Mouse (Mus musculus) kidney, embryonic 16.5 days (tissue): ENCODE data around the gene Ftsj1. TPM values are rescaled to one million over a fixed set of nuclear protein-coding genes. Genes with fewer than 3 reads are reported as not detected.

ENCODE experiments used
- ATAC-seq: fragments of 200-750 bp; cut with Nextera tagmentation; 2 replicates; pipeline ENCODE4 v1.8.0; 2017; ENCODE audit warnings: moderate TSS enrichment; ENCODE audit not compliant: low FRiP score, low TSS enrichment
- H3K27ac ChIP-seq: fragments of 300-500 bp; sonication (generic); 2 replicates; pipeline ENCODE4 v1.5.1; 2014; ENCODE audit warnings: low read length
- H3K27me3 ChIP-seq: fragments of 300-500 bp; sonication (generic); 2 replicates; pipeline ENCODE4 v1.6.1; 2014; ENCODE audit warnings: low read length, control low read depth, mixed read lengths; ENCODE audit not compliant: insufficient read depth
- H3K36me3 ChIP-seq: fragments of 300-500 bp; sonication (generic); 2 replicates; pipeline ENCODE4 v1.6.1; 2014; ENCODE audit warnings: low read length, control low read depth, mixed read lengths; ENCODE audit not compliant: insufficient read depth
- H3K4me1 ChIP-seq: fragments of 300-500 bp; sonication (generic); 2 replicates; pipeline ENCODE4 v1.6.1; 2014; ENCODE audit warnings: low read length, control low read depth, mixed read lengths; ENCODE audit not compliant: insufficient read depth
- H3K4me2 ChIP-seq: fragments of 300-500 bp; sonication (generic); replicated peaks from 2 replicates; pipeline ENCODE4 v1.6.1; 2014; ENCODE audit warnings: low read depth, low read length
- H3K4me3 ChIP-seq: fragments of 300-500 bp; sonication (generic); 2 replicates; pipeline ENCODE4 v1.5.1; 2014; ENCODE audit warnings: mild to moderate bottlenecking, low read length
- H3K9ac ChIP-seq: fragments of 300-500 bp; sonication (generic); replicated peaks from 2 replicates; pipeline ENCODE4 v1.6.1; 2014; ENCODE audit warnings: low read length
- H3K9me3 ChIP-seq: fragments of 300-500 bp; sonication (generic); 2 replicates; pipeline ENCODE4 v1.6.1; 2016; ENCODE audit warnings: low read length, control low read depth
- WGBS: fragments of 180-500 bp; shearing (Covaris S2); extraction: QIAGEN DNeasy Blood & Tissue Kit; methylation state at CpG from one replicate; pipeline ENCODE4 v1.1.7; 2014; 5-methylcytosine and 5-hydroxymethylcytosine counted together
- polyA plus RNA-seq: library from polyadenylated mRNA; unstranded; fragments of >200 nt; fragmentation: Nextera tagmentation; extraction: Ambion mirVana; gene quantifications from 2 replicates; pipeline ENCODE4 v1.2.1, GENCODE M21; 2015

The Ftsj1 gene
- polyA plus RNA-seq: 39.7 and 41.5 TPM in 2 replicates

GRCm38 (mm10) chrX:8252334-8253285 is at the start of gene Ftsj1:
Gene Ftsj1, minus strand, starts transcription at chrX:8252406.
- peak within 1 kb of the TSS; percentile 69 for H3K27ac ChIP-seq
- WGBS: 19% methylated on average over 45 of the region's 45 CpGs
- ATAC-seq: peak; percentile 89
- H3K4me2 ChIP-seq: peak within 1 kb of the TSS; percentile 61
- peak within 1 kb of the TSS; percentile 63 for H3K4me3 ChIP-seq
- H3K4me1 ChIP-seq: peaks cover 6% of the 10 kb centered on the region; the same call in 1 of the 2 replicates
- peak within 1 kb of the TSS; percentile 82 for H3K9ac ChIP-seq
- no peaks in the 10 kb centered on the region; the same call in 1 of the 2 replicates for H3K9me3 ChIP-seq
- 0 out of 2 replicates have a peak, but pooled peaks cover 5% of the 10 kb centered on the region for H3K36me3 ChIP-seq
- no peaks in the 10 kb centered on the region for H3K27me3 ChIP-seq

GRCm38 (mm10) chrX:8288621-8289020 is 36.4 kb upstream of the Ftsj1 start:
- H3K9me3 ChIP-seq: no peaks in the 10 kb centered on the region
- no peak overlapping the region for H3K9ac ChIP-seq
- no peak overlapping the region for H3K4me2 ChIP-seq
- no peak for ATAC-seq
- H3K27ac ChIP-seq: no peak overlapping the region
- H3K27me3 ChIP-seq: no peaks in the 10 kb centered on the region
- WGBS: 80% methylated on average over 5 of the region's 5 CpGs
- no peaks in the 10 kb centered on the region for H3K4me1 ChIP-seq
- H3K36me3 ChIP-seq: no peaks in the 10 kb centered on the region
- H3K4me3 ChIP-seq: no peak overlapping the region

GRCm38 (mm10) chrX:8274056-8274455 is 21.9 kb upstream of the Ftsj1 start:
- WGBS: 71% methylated on average over 5 of the region's 5 CpGs
- peak; percentile 83 for ATAC-seq
- peaks cover 6% of the 10 kb centered on the region; the same call in 1 of the 2 replicates for H3K27me3 ChIP-seq
- H3K4me1 ChIP-seq: no peaks in the 10 kb centered on the region
- H3K4me3 ChIP-seq: no peak overlapping the region
- no peak overlapping the region for H3K27ac ChIP-seq
- H3K36me3 ChIP-seq: no peaks in the 10 kb centered on the region
- no peak overlapping the region for H3K9ac ChIP-seq
- no peak overlapping the region for H3K4me2 ChIP-seq
- H3K9me3 ChIP-seq: peaks cover 3% of the 10 kb centered on the region; the same call in 1 of the 2 replicates

- Histone ChIP-seq H3K36me3 (no peaks in the 10 kb centered on the region), H3K27ac (no peak overlapping the region), H3K9me3 (no peaks in the 10 kb centered on the region), H3K9ac (no peak overlapping the region), H3K4me1 (no peaks in the 10 kb centered on the region), H3K4me2 (peak overlapping the region; percentile 40; the same call in 1 of the 2 replicates), H3K27me3 (peaks cover 6% of the 10 kb centered on the region; the same call in 1 of the 2 replicates), H3K4me3 (peak overlapping the region; percentile 15)
- WGBS: 31% methylated on average over 10 of the region's 10 CpGs
- ATAC-seq: no peak
These were observed 19.8 kb upstream of the Ftsj1 start for GRCm38 (mm10) chrX:8272000-8272399.

- ATAC-seq: no peak
- Histone ChIP-seq H3K27me3 (peaks cover 6% of the 10 kb centered on the region; the same call in 1 of the 2 replicates), H3K9me3 (no peaks in the 10 kb centered on the region), H3K36me3 (no peaks in the 10 kb centered on the region), H3K9ac (no peak within 1 kb of the TSS), H3K27ac (no peak within 1 kb of the TSS), H3K4me3 (peak within 1 kb of the TSS; percentile 15), H3K4me2 (peak within 1 kb of the TSS; percentile 40), H3K4me1 (no peaks in the 10 kb centered on the region)
- 19% methylated on average over 12 of the region's 15 CpGs for WGBS
These were observed 19.0 kb upstream of the Ftsj1 start, which contains the start of gene Slc38a5 for GRCm38 (mm10) chrX:8271083-8271820. Gene Slc38a5, plus strand, starts transcription at chrX:8271133.

GRCm38 (mm10) chrX:8264222-8264621 is 12.0 kb upstream of the Ftsj1 start:
- Histone ChIP-seq H3K4me3 (no peak overlapping the region), H3K36me3 (no peaks in the 10 kb centered on the region), H3K9me3 (no peaks in the 10 kb centered on the region), H3K9ac (no peak overlapping the region), H3K27ac (no peak overlapping the region), H3K4me2 (no peak overlapping the region), H3K27me3 (no peaks in the 10 kb centered on the region), H3K4me1 (no peaks in the 10 kb centered on the region)
- ATAC-seq: no peak
- 78% methylated on average over 3 of the region's 3 CpGs for whole genome bisulfite sequencing

GRCm38 (mm10) chrX:8263156-8263804 is 11.1 kb upstream of the Ftsj1 start:
- no peak overlapping the region for H3K4me3 ChIP-seq
- 79% methylated on average over 5 of the region's 5 CpGs for WGBS
- no peak for ATAC-seq

GRCm38 (mm10) chrX:8259478-8259877 is 7.3 kb upstream of the Ftsj1 start:
- no peak for ATAC-seq
- no peaks in the 10 kb centered on the region for H3K27me3 ChIP-seq
- 57% methylated on average over 12 of the region's 12 CpGs for WGBS
- H3K4me3 ChIP-seq: no peak overlapping the region
- no peaks in the 10 kb centered on the region for H3K9me3 ChIP-seq
- H3K4me1 ChIP-seq: no peaks in the 10 kb centered on the region
- no peak overlapping the region for H3K9ac ChIP-seq
- no peak overlapping the region for H3K27ac ChIP-seq
- no peak overlapping the region for H3K4me2 ChIP-seq
- H3K36me3 ChIP-seq: no peaks in the 10 kb centered on the region

More at GRCm38 (mm10) chrX:8263156-8263804, 11.1 kb upstream of the Ftsj1 start:
- Histone ChIP-seq H3K27ac (no peak overlapping the region), H3K4me1 (no peaks in the 10 kb centered on the region), H3K27me3 (no peaks in the 10 kb centered on the region), H3K9me3 (no peaks in the 10 kb centered on the region), H3K4me2 (no peak overlapping the region), H3K36me3 (no peaks in the 10 kb centered on the region), H3K9ac (no peak overlapping the region)

GRCm38 (mm10) chrX:8255807-8256206 is 3.6 kb upstream of the Ftsj1 start:
- Histone ChIP-seq H3K4me1 (peaks cover 6% of the 10 kb centered on the region; the same call in 1 of the 2 replicates), H3K27me3 (no peaks in the 10 kb centered on the region), H3K4me2 (no peak overlapping the region), H3K9ac (no peak overlapping the region), H3K9me3 (no peaks in the 10 kb centered on the region; the same call in 1 of the 2 replicates), H3K4me3 (no peak overlapping the region), H3K27ac (no peak overlapping the region), H3K36me3 (no peaks in the 10 kb centered on the region)
- WGBS: 46% methylated on average over 4 of the region's 6 CpGs
- no peak for ATAC-seq
